Mouse (Mus musculus): ENCODE results near the gene 1700021F05Rik. TPM values are rescaled to one million over a fixed set of nuclear protein-coding genes. Genes with fewer than 3 reads are reported as not detected.

The 1700021F05Rik gene
- polyA plus RNA-seq, 1 experiment from 2014 or later = 69.5 TPM

GRCm38 (mm10) chr10:43574956-43575355, 34.2 kb upstream of the 1700021F05Rik start:
- Histone ChIP-seq H3K9me3 (replicated peaks) (no peaks in the 10 kb centered on the region), H3K4me2 (no peak overlapping the region), H3K4me1 (peaks cover 9% of the 10 kb centered on the region), H3K9ac (replicated peaks) (no peak overlapping the region), H3K36me3 (no peaks in the 10 kb centered on the region), H3K4me3 (replicated peaks) (no peak overlapping the region), H3K27me3 (replicated peaks) (no peaks in the 10 kb centered on the region), H3K27ac (replicated peaks) (no peak overlapping the region)
- ATAC-seq (ENCODE audit: low FRiP score) = no peak
- 0% methylated on average over 3 of the region's 3 CpGs for WGBS

DNA sequence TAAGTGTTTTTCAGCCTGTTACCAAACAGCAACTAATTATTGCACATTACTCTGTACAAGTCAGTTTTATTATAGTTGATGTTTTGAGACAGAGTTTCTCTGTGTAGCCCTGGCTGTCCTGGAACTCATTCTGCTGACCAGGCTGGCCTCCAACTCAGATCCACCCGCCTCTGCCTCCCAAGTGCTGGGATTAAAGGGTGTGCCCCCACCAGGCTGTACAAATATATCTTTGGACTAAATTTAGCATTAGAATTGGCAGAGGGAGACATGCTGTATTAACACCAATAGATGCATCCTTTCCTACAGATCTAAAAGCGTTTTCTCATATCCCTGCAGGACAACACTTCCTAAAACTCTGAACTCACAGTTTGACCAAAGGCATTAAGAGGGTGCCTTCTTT, 33.6 kb upstream of the 1700021F05Rik start:
- Histone ChIP-seq H3K36me3 (no peaks in the 10 kb centered on the region), H3K4me3 (replicated peaks) (no peak overlapping the region), H3K9me3 (replicated peaks) (no peaks in the 10 kb centered on the region), H3K4me2 (no peak overlapping the region), H3K27ac (replicated peaks) (no peak overlapping the region), H3K9ac (replicated peaks) (no peak overlapping the region), H3K27me3 (replicated peaks) (no peaks in the 10 kb centered on the region), H3K4me1 (peaks cover 9% of the 10 kb centered on the region)
- WGBS = 90% methylated on average over 2 of the region's 2 CpGs
- no peak for ATAC-seq (ENCODE audit: low FRiP score)

GRCm38 (mm10) chr10:43561311-43561710, 20.5 kb upstream of the 1700021F05Rik start:
- Histone ChIP-seq H3K4me1 (no peaks in the 10 kb centered on the region), H3K9ac (replicated peaks) (no peak overlapping the region), H3K27ac (replicated peaks) (no peak overlapping the region), H3K9me3 (replicated peaks) (no peaks in the 10 kb centered on the region), H3K36me3 (no peaks in the 10 kb centered on the region), H3K4me2 (no peak overlapping the region), H3K4me3 (replicated peaks) (no peak overlapping the region), H3K27me3 (replicated peaks) (no peaks in the 10 kb centered on the region)
- ATAC-seq (ENCODE audit: low FRiP score) = no peak
- WGBS = 94% methylated on average over 2 of the region's 2 CpGs

GRCm38 (mm10) chr10:43560765-43561164, 20.0 kb upstream of the 1700021F05Rik start:
- Histone ChIP-seq H3K9me3 (replicated peaks) (no peaks in the 10 kb centered on the region), H3K4me1 (no peaks in the 10 kb centered on the region), H3K9ac (replicated peaks) (no peak overlapping the region), H3K4me3 (replicated peaks) (no peak overlapping the region), H3K36me3 (no peaks in the 10 kb centered on the region), H3K27me3 (replicated peaks) (no peaks in the 10 kb centered on the region), H3K4me2 (no peak overlapping the region), H3K27ac (replicated peaks) (no peak overlapping the region)
- ATAC-seq (ENCODE audit: low FRiP score) = no peak
- WGBS = 38% methylated on average over 2 of the region's 2 CpGs

DNA sequence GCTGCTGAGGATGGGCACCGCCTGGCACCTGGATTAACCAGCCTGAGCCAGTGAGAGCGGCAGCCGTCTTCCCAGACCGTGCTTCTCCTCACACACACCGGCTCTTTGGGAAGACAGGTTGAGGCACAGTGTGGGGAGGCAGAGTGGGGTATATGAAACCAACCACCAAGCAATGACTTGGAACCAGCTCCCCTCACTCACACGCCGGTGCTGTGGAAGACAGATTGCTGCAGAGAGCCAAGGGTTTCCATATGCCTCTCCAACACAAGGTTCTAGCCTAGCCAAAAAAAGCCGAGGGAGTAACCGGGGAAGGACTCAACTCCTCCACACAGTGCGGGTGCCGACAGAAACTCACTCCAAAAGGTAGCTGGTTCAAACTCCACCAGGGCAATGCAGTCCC, 18.5 kb upstream of the 1700021F05Rik start:
- no peaks in the 10 kb centered on the region for H3K27me3 ChIP-seq (replicated peaks)
- no peak for ATAC-seq (ENCODE audit: low FRiP score)
- no peaks in the 10 kb centered on the region for H3K36me3 ChIP-seq
- H3K4me2 ChIP-seq = no peak overlapping the region
- WGBS = 83% methylated on average over 11 of the region's 11 CpGs
- H3K9me3 ChIP-seq (replicated peaks) = no peaks in the 10 kb centered on the region
- H3K9ac ChIP-seq (replicated peaks) = no peak overlapping the region
- H3K27ac ChIP-seq (replicated peaks) = no peak overlapping the region
- H3K4me1 ChIP-seq = no peaks in the 10 kb centered on the region
- H3K4me3 ChIP-seq (replicated peaks) = no peak overlapping the region

GRCm38 (mm10) chr10:43557630-43558165, 16.9 kb upstream of the 1700021F05Rik start:
- no peak overlapping the region for H3K4me3 ChIP-seq (replicated peaks)
- no peaks in the 10 kb centered on the region for H3K36me3 ChIP-seq
- H3K27me3 ChIP-seq (replicated peaks) = no peaks in the 10 kb centered on the region
- WGBS = 92% methylated on average over 5 of the region's 5 CpGs
- no peak for ATAC-seq (ENCODE audit: low FRiP score)
- H3K9me3 ChIP-seq (replicated peaks) = no peaks in the 10 kb centered on the region
- H3K27ac ChIP-seq (replicated peaks) = no peak overlapping the region
- no peak overlapping the region for H3K9ac ChIP-seq (replicated peaks)
- no peak overlapping the region for H3K4me2 ChIP-seq
- no peaks in the 10 kb centered on the region for H3K4me1 ChIP-seq

GRCm38 (mm10) chr10:43551388-43551787, 10.6 kb upstream of the 1700021F05Rik start:
- H3K27ac ChIP-seq (replicated peaks) = peak overlapping the region; percentile 18; the same call in 1 of the 2 replicates
- ATAC-seq (ENCODE audit: low FRiP score) = peak; percentile 79
- no peak overlapping the region for H3K4me2 ChIP-seq
- no peak overlapping the region for H3K9ac ChIP-seq (replicated peaks)
- no peaks in the 10 kb centered on the region for H3K36me3 ChIP-seq
- peaks cover 7% of the 10 kb centered on the region for H3K4me1 ChIP-seq
- H3K4me3 ChIP-seq (replicated peaks) = no peak overlapping the region
- no peaks in the 10 kb centered on the region for H3K27me3 ChIP-seq (replicated peaks)
- H3K9me3 ChIP-seq (replicated peaks) = no peaks in the 10 kb centered on the region
- WGBS = 30% methylated on average over 3 of the region's 3 CpGs

DNA sequence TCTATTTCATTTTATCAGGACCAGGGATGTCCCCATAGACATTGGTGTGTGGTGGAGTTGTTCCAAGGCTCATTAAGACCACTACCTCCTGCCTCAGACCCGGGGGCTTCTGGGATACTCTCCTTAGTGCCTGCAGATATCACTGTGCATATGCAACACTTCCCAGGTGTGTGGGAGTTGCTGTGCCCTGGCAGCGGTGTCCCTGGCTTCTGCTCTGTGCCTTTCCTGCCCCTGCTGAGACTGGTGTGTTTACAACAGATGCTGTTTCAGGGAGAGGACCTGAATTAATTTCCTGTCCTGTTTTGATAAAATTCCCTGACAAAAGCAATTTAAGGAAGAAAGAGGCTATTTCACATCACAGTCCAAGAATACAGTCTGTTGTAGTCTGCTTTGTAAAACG, 10.1 kb upstream of the 1700021F05Rik start:
- ATAC-seq (ENCODE audit: low FRiP score) = peak; percentile 28; the same call in 1 of the 2 replicates
- Histone ChIP-seq H3K4me1 (peaks cover 7% of the 10 kb centered on the region), H3K9ac (replicated peaks) (no peak overlapping the region), H3K9me3 (replicated peaks) (no peaks in the 10 kb centered on the region), H3K4me2 (no peak overlapping the region), H3K27me3 (replicated peaks) (no peaks in the 10 kb centered on the region), H3K27ac (replicated peaks) (peak overlapping the region; percentile 18; the same call in 1 of the 2 replicates), H3K36me3 (no peaks in the 10 kb centered on the region), H3K4me3 (replicated peaks) (no peak overlapping the region)
- WGBS = 9% methylated on average over 3 of the region's 3 CpGs

DNA sequence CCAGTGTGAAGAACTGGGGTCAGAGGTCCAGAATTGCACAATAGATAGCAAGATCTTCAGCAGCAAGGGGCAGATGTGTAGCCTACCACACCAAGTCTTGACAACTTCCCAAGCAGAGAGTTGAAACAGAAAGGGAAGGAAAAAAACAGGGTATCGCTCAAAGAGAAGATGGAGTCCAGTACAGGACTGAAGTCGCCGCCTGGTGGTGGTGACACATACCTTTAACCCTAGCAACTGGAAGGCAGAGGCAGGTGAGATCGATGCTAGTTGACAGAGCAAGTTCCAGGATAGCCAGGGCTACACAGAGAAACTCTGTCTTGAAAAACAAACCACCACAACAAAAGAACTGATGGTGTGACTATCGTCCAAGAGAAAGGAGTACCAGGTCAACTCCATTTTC, 8.6 kb upstream of the 1700021F05Rik start:
- 69% methylated on average over 5 of the region's 5 CpGs for WGBS
- H3K4me1 ChIP-seq = peaks cover 7% of the 10 kb centered on the region
- H3K9ac ChIP-seq (replicated peaks) = no peak overlapping the region
- no peaks in the 10 kb centered on the region for H3K27me3 ChIP-seq (replicated peaks)
- no peak overlapping the region for H3K27ac ChIP-seq (replicated peaks)
- no peak overlapping the region for H3K4me2 ChIP-seq
- H3K36me3 ChIP-seq = no peaks in the 10 kb centered on the region
- H3K4me3 ChIP-seq (replicated peaks) = no peak overlapping the region
- H3K9me3 ChIP-seq (replicated peaks) = no peaks in the 10 kb centered on the region
- no peak for ATAC-seq (ENCODE audit: low FRiP score)

DNA sequence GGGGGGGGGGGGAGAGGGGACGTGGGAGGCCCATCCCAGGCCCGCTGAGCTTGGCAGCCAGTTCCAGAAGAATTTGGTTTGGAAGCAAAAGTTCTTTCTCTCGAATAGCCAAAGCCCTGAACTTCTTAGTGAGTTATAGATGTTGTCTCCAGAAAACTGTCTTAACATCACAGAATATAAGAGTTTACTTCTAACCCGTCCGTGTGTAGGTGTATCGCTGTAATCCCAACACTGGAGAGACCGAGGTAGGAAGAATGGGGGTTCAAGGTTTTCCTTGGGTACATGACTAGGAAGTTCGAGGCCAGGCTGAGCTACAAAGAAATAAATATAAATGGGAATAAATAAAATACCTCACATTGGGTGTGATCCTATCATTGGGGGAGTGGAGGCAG, 355 bp upstream of the 1700021F05Rik start:
- H3K27ac ChIP-seq (replicated peaks) = no peak overlapping the region
- peak overlapping the region; percentile 71 for H3K4me2 ChIP-seq
- peaks cover 23% of the 10 kb centered on the region for H3K4me1 ChIP-seq
- H3K4me3 ChIP-seq (replicated peaks) = peak overlapping the region; percentile 85; the same call in 1 of the 2 replicates
- H3K9me3 ChIP-seq (replicated peaks) = no peaks in the 10 kb centered on the region
- WGBS = 44% methylated on average over 8 of the region's 8 CpGs
- ATAC-seq (ENCODE audit: low FRiP score) = 0 out of 2 replicates have a peak, but pooled peaks have one; percentile 17
- no peak overlapping the region for H3K9ac ChIP-seq (replicated peaks)
- no peaks in the 10 kb centered on the region for H3K27me3 ChIP-seq (replicated peaks)
- H3K36me3 ChIP-seq = peaks cover 3% of the 10 kb centered on the region; the same call in 1 of the 2 replicates

GRCm38 (mm10) chr10:43539746-43540310, 966 bp downstream of the 1700021F05Rik start:
- Histone ChIP-seq H3K9me3 (replicated peaks) (no peaks in the 10 kb centered on the region), H3K36me3 (peaks cover 9% of the 10 kb centered on the region; the same call in 1 of the 2 replicates), H3K4me1 (peaks cover 23% of the 10 kb centered on the region), H3K4me2 (peak overlapping the region; percentile 71), H3K27me3 (replicated peaks) (no peaks in the 10 kb centered on the region), H3K4me3 (replicated peaks) (peak overlapping the region; percentile 85), H3K27ac (replicated peaks) (peak overlapping the region; percentile 80), H3K9ac (replicated peaks) (peak overlapping the region; percentile 88)
- WGBS = 16% methylated on average over 12 of the region's 12 CpGs
- no peak for ATAC-seq (ENCODE audit: low FRiP score)

GRCm38 (mm10) chr10:43538831-43539230, 2.0 kb downstream of the 1700021F05Rik start:
- Histone ChIP-seq H3K9me3 (replicated peaks) (no peaks in the 10 kb centered on the region), H3K27ac (replicated peaks) (no peak overlapping the region), H3K4me3 (replicated peaks) (no peak overlapping the region), H3K4me2 (no peak overlapping the region), H3K9ac (replicated peaks) (no peak overlapping the region), H3K36me3 (peaks cover 9% of the 10 kb centered on the region; the same call in 1 of the 2 replicates), H3K4me1 (peaks cover 23% of the 10 kb centered on the region), H3K27me3 (replicated peaks) (no peaks in the 10 kb centered on the region)
- ATAC-seq (ENCODE audit: low FRiP score) = no peak
- 88% methylated on average over 5 of the region's 5 CpGs for WGBS
